Mouse (Mus musculus) CH12.LX (cell line): ENCODE results near the gene Poc1b. TPM values are rescaled to one million over a fixed set of nuclear protein-coding genes. Genes with fewer than 3 reads are reported as not detected.
A peak's percentile ranks its signal among the peaks of the same experiment; 100 is the strongest.

Experiments
- DNase-seq: peaks from one replicate; pipeline ENCODE4 v3.0.0-alpha.2; 2013; ENCODE audit errors: extremely low read depth
- H3K27ac ChIP-seq: 2 replicates; pipeline ENCODE4 v1.5.1; 2012; ENCODE audit warnings: low read depth, mild to moderate bottlenecking, control low read depth, moderate library complexity; ENCODE audit not compliant: insufficient read depth
- H3K27me3 ChIP-seq: replicated peaks from 2 replicates; pipeline ENCODE3; 2012; ENCODE audit warnings: inconsistent platforms
- H3K36me3 ChIP-seq, 2 experiments: replicated peaks in 1 of 2; 2 replicates each; pipeline versions ENCODE3 to v1.6.1; 2012; ENCODE audit warnings: inconsistent platforms in 1 of 2, low read length in 1 of 2, mild to moderate bottlenecking in 1 of 2, mixed read lengths in 1 of 2, moderate library complexity in 1 of 2; ENCODE audit not compliant: control insufficient read depth in 1 of 2, insufficient read depth in 1 of 2
- H3K4me1 ChIP-seq, 2 experiments: 2 replicates each; pipeline ENCODE4 v1.6.1; 2012; ENCODE audit warnings: inconsistent platforms in 1 of 2, moderate library complexity in 1 of 2; ENCODE audit not compliant: insufficient read depth in 2 of 2, control insufficient read depth in 1 of 2
- H3K4me2 ChIP-seq: 2 replicates; pipeline ENCODE4 v1.6.1; 2012; ENCODE audit warnings: low read depth, mild to moderate bottlenecking, control low read depth; ENCODE audit not compliant: poor library complexity, insufficient read depth, severe bottlenecking
- H3K4me3 ChIP-seq, 3 experiments: fragments of 150-350 bp in 1 of 3; sonication (generic) in 1 of 3; replicated peaks in 1 of 3; 2 replicates each; pipeline versions ENCODE3 to v1.5.1; 2011 to 2012; ENCODE audit warnings: low read depth in 2 of 3, low read length in 2 of 3, mild to moderate bottlenecking in 2 of 3, moderate library complexity in 2 of 3, control low read depth in 1 of 3, improper control_type of control experiment in 1 of 3, inconsistent platforms in 1 of 3, mixed read lengths in 1 of 3; ENCODE audit not compliant: poor library complexity in 1 of 3
- H3K79me2 ChIP-seq: replicated peaks from 2 replicates; pipeline ENCODE4 v1.6.1; 2012; ENCODE audit warnings: mild to moderate bottlenecking, moderate library complexity; ENCODE audit not compliant: control insufficient read depth, poor library complexity, insufficient read depth, severe bottlenecking; ENCODE audit errors: extremely low read depth
- H3K9ac ChIP-seq: 2 replicates; pipeline ENCODE4 v1.6.1; 2012; ENCODE audit warnings: low read depth, mild to moderate bottlenecking, control low read depth, moderate library complexity; ENCODE audit not compliant: insufficient read depth
- H3K9me3 ChIP-seq: replicated peaks from 2 replicates; pipeline ENCODE3; 2012; ENCODE audit warnings: low read length, inconsistent platforms, mixed read lengths
- CTCF ChIP-seq, 2 experiments: IDR thresholded peaks in 1 of 2; conservative IDR thresholded peaks in 1 of 2; 2 replicates each; pipeline ENCODE4 v1.5.1; 2011 to 2012; ENCODE audit warnings: low read depth in 2 of 2, low read length in 2 of 2, improper control_type of control experiment in 1 of 2, inconsistent platforms in 1 of 2, mild to moderate bottlenecking in 1 of 2, moderate library complexity in 1 of 2
- ELF1 ChIP-seq: IDR thresholded peaks from 2 replicates; pipeline ENCODE4 v1.6.1; 2014; ENCODE audit warnings: low read depth, mild to moderate bottlenecking, inconsistent platforms, low read length, improper control_type of control experiment
- EP300 ChIP-seq: IDR thresholded peaks from 2 replicates; pipeline ENCODE4 v1.6.1; 2011; ENCODE audit warnings: low read length, improper control_type of control experiment
- IRF4 ChIP-seq: IDR thresholded peaks from 2 replicates; pipeline ENCODE4 v1.6.1; 2014; ENCODE audit warnings: low read depth, mild to moderate bottlenecking, inconsistent platforms, low read length, improper control_type of control experiment
- MAZ ChIP-seq: IDR thresholded peaks from 2 replicates; pipeline ENCODE4 v1.6.1; 2012; ENCODE audit warnings: low read depth, mild to moderate bottlenecking, inconsistent platforms, low read length, improper control_type of control experiment, moderate library complexity
- MEF2A ChIP-seq: IDR thresholded peaks from 2 replicates; pipeline ENCODE4 v1.6.1; 2014; ENCODE audit warnings: low read depth, mild to moderate bottlenecking, inconsistent platforms, low read length, improper control_type of control experiment, borderline replicate concordance
- NELFE ChIP-seq: IDR thresholded peaks from 2 replicates; pipeline ENCODE4 v1.6.1; 2011; ENCODE audit warnings: low read depth, low read length, improper control_type of control experiment
- PAX5 ChIP-seq: IDR thresholded peaks from 2 replicates; pipeline ENCODE4 v1.6.1; 2012; ENCODE audit warnings: low read length, inconsistent platforms, mixed read lengths
- POLR2A ChIP-seq: IDR thresholded peaks from 2 replicates; pipeline ENCODE4 v1.6.1; 2011; ENCODE audit warnings: low read depth, mild to moderate bottlenecking, improper control_type of control experiment, low read length
- RAD21 ChIP-seq: IDR thresholded peaks from 2 replicates; pipeline ENCODE4 v1.6.1; 2011; ENCODE audit warnings: low read depth, mild to moderate bottlenecking, low read length, improper control_type of control experiment, moderate library complexity
- SIN3A ChIP-seq: IDR thresholded peaks from 2 replicates; pipeline ENCODE4 v1.6.1; 2012; ENCODE audit warnings: low read length, improper control_type of control experiment, inconsistent platforms
- SMC3 ChIP-seq: IDR thresholded peaks from 2 replicates; pipeline ENCODE4 v1.6.1; 2011; ENCODE audit warnings: low read depth, low read length, improper control_type of control experiment
- TBP ChIP-seq: conservative IDR thresholded peaks from 2 replicates; pipeline ENCODE4 v1.6.1; 2011; ENCODE audit warnings: low read depth, low read length, improper control_type of control experiment
- USF1 ChIP-seq: IDR thresholded peaks from 2 replicates; pipeline ENCODE4 v1.6.1; 2014; ENCODE audit warnings: low read depth, mild to moderate bottlenecking, inconsistent platforms, low read length, improper control_type of control experiment
- USF2 ChIP-seq: conservative IDR thresholded peaks from 2 replicates; pipeline ENCODE4 v1.6.1; 2011; ENCODE audit warnings: low read depth, low read length, improper control_type of control experiment
- ZC3H11A ChIP-seq: IDR thresholded peaks from 2 replicates; pipeline ENCODE4 v1.6.1; 2012; ENCODE audit warnings: low read depth, mild to moderate bottlenecking, inconsistent platforms, low read length, improper control_type of control experiment
- ZMIZ1 ChIP-seq: IDR thresholded peaks from 2 replicates; pipeline ENCODE4 v1.6.1; 2012; ENCODE audit warnings: low read depth, mild to moderate bottlenecking, inconsistent platforms, low read length, improper control_type of control experiment
- ZNF384 ChIP-seq: IDR thresholded peaks from 2 replicates; pipeline ENCODE4 v1.6.1; 2012; ENCODE audit warnings: low read depth, low read length, improper control_type of control experiment, inconsistent platforms
- dilution Hi-C: fragments of 300-500 bp; cut with MboI; formaldehyde crosslinking; loops from 2 replicates; pipeline ENCODE4 v1.14.3; 2020; ENCODE audit warnings: low sequenced_read_pairs; ENCODE audit not compliant: extremely low pct_unique_long_range_greater_than_20kb, extremely low pct_ligation_motif_present
- in situ Hi-C: fragments of 300-500 bp; cut with MboI; formaldehyde crosslinking; loops from 3 replicates; pipeline ENCODE4 v1.14.3; 2019; ENCODE audit warnings: low sequenced_read_pairs, low pct_ligation_motif_present, low pct_unique_long_range_greater_than_20kb, mixed read lengths
- polyA plus RNA-seq: library from polyadenylated mRNA; unstranded; fragments of >175 nt; gene quantifications from 2 replicates; pipeline ENCODE4 v1.2.1, GENCODE M21; 2012; ENCODE audit warnings: low read depth; ENCODE audit not compliant: insufficient read length
- total RNA-seq, 2 experiments: library from RNA; depleted of rRNA; stranded (reverse); fragments of 300-350 nt in 1 of 2; fragments of >200 nt in 1 of 2; gene quantifications; 2 replicates each; pipeline ENCODE4 v1.2.3; 2012 to 2014

The Poc1b gene
- total and polyA plus RNA-seq, 3 experiments, result 3.8 to 18.2 (median 5.6) TPM

DNA sequence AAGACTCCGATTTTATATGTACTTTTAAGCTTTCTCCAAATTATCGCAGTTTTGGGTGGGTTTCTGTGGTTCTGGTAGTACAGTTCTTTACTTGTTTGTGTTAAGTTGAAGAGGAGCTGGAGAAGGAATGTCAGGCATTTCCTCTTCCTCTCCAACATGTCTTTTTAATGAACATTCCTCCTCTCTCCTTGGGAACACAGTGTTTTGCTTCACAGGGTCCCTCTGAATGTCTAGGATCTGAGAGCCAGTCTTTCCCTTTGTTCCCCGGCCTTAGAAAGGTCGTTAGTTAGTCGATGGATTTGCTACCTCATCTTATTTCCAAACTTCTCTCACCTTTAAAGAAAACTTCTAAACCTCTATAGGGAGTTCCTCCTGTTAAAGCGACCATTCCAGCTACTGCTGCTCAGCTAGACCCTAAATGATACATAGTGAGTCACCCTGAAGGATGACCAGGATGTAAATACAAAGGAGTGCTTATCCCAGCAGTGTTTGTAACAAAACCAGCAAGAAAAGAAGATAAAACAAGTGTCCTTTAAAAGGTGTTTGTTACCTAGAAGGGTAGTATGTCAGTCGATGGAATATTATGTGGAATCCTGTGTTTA is 66.2 kb downstream of the Poc1b start:
- in situ Hi-C loops (no loop called here), dilution Hi-C loops (no loop called here)
- H3K27ac ChIP-seq, result no peak overlapping the region
- H3K9me3 ChIP-seq, result no peaks in the 10 kb centered on the region
- no peak overlapping the region for H3K4me2 ChIP-seq
- DNase-seq, result no peak
- TF ChIP-seq MEF2A (no peak), PAX5 (no peak), ELF1 (no peak)
- H3K4me3 ChIP-seq, result no peak overlapping the region
- H3K9ac ChIP-seq, result no peak overlapping the region
- peaks cover 0 to 28% of the 10 kb centered on the region in 2 experiments for H3K36me3 ChIP-seq
- H3K79me2 ChIP-seq, result no peaks in the 10 kb centered on the region
- H3K27me3 ChIP-seq, result no peaks in the 10 kb centered on the region
- no peaks in the 10 kb centered on the region for H3K4me1 ChIP-seq

DNA sequence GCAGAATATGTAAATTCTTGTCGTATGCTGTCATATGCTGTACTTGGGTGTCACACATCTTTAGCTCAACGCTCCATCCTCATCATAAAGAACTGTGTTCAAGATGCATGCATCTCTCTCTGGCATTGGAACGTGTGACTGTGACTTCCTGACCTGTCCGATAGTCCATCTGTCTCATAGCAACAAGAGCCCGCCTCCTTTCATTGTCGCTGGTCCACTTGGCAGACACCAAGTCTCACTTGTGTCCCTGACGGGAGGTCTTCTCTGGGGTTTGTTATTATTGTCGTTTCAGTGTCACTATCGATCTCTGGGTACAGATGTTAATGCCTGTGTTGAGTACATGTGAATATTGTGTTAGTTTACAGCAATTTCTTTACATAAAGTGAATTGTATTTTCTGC is 70.1 kb downstream of the Poc1b start:
- in situ Hi-C loops, result loop anchor here (25.0 kb wide), 1 partner anchor 285 kb away; no protein-coding TSS in a partner anchor
- H3K4me1 ChIP-seq, result peaks cover 3 to 4% of the 10 kb centered on the region in 2 experiments; a peak in 3 of 4 replicates
- no peak for DNase-seq
- H3K36me3 ChIP-seq, result peaks cover 0 to 23% of the 10 kb centered on the region in 2 experiments
- no peak overlapping the region for H3K27ac ChIP-seq
- no peaks in the 10 kb centered on the region for H3K79me2 ChIP-seq
- no peak overlapping the region for H3K9ac ChIP-seq
- H3K9me3 ChIP-seq, result no peaks in the 10 kb centered on the region
- no peaks in the 10 kb centered on the region for H3K27me3 ChIP-seq
- no peak for TF ChIP-seq POLR2A
- no peak for TF ChIP-seq MEF2A
- TF ChIP-seq ZMIZ1, result no peak
- TF ChIP-seq NELFE, result no peak
- TF ChIP-seq USF1, result no peak
- TF ChIP-seq SIN3A, result no peak
- TF ChIP-seq TBP, result no peak
- TF ChIP-seq IRF4, result no peak
- no peak for TF ChIP-seq EP300
- dilution Hi-C loops, result no loop called here
- H3K4me3 ChIP-seq, result no peak overlapping the region
- no peak overlapping the region for H3K4me2 ChIP-seq

DNA sequence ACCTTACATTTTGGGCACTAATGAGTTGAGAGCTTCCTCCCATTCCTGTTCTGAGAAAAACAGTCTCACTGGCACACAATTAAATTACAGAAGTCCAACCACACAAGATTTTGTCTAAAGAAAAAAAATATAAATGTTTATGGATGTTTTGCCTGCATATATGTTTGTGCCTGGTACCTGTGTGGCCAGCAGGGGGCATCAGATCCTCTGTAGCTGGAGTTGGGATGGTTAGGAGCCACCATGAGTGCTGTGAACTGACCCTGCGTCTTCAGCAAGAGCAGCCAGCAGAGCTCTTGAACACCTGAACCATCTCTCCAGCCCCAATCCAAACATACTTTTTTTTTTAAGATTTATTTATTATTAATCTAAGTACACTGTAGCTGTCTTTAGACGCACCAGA is 71.3 kb downstream of the Poc1b start:
- Histone ChIP-seq H3K79me2 (no peaks in the 10 kb centered on the region), H3K9ac (no peak overlapping the region), H3K4me3 (no peak overlapping the region), H3K27ac (no peak overlapping the region), H3K9me3 (no peaks in the 10 kb centered on the region), H3K4me2 (no peak overlapping the region), H3K27me3 (no peaks in the 10 kb centered on the region), H3K4me1 (peaks cover 6 to 13% of the 10 kb centered on the region in 2 experiments; a peak in 3 of 4 replicates), H3K36me3 (peaks cover 0 to 19% of the 10 kb centered on the region in 2 experiments)
- TF ChIP-seq ZNF384, result no peak
- TF ChIP-seq MAZ, result no peak
- TF ChIP-seq USF2, result no peak
- no peak for TF ChIP-seq ZC3H11A
- peak in 1 of 2 experiments; percentile 43; a peak in 2 of 4 replicates for TF ChIP-seq CTCF (conservative IDR thresholded peaks at IDR 0.05 in 1 of 2, IDR thresholded peaks at IDR 0.05 in 1 of 2; ENCODE audit: low read depth in 2 of 2, low read length in 2 of 2)
- TF ChIP-seq RAD21, result peak; percentile 18
- TF ChIP-seq POLR2A, result no peak
- TF ChIP-seq SMC3, result peak; percentile 38; the same call in 1 of the 2 replicates
- no peak for DNase-seq
- dilution Hi-C loops (no loop called here), in situ Hi-C loops (loop anchor here (25.0 kb wide), 1 partner anchor 284 kb away; no protein-coding TSS in a partner anchor)
